Mouse (Mus musculus): ENCODE results near the gene Sar1a. TPM values are rescaled to one million over a fixed set of nuclear protein-coding genes. Genes with fewer than 3 reads are reported as not detected.

The Sar1a gene
- polyA plus RNA-seq, 1 experiment from 2014 or later = 66.5 TPM

GRCm38 (mm10) chr10:61736671-61737078 lies 56.6 kb downstream of the Sar1a start:
- ATAC-seq (ENCODE audit: insufficient read depth) = no peak
- H3K4me3 ChIP-seq (replicated peaks) = no peak overlapping the region
- WGBS (ENCODE audit: insufficient replicate concordance) = 74% methylated on average over 10 of the region's 10 CpGs
- H3K4me2 ChIP-seq = no peak overlapping the region
- no peak overlapping the region for H3K9ac ChIP-seq
- H3K9me3 ChIP-seq (replicated peaks) = no peaks in the 10 kb centered on the region
- H3K4me1 ChIP-seq (replicated peaks) = no peaks in the 10 kb centered on the region
- H3K27me3 ChIP-seq = no peaks in the 10 kb centered on the region
- no peak overlapping the region for H3K27ac ChIP-seq (replicated peaks)
- H3K36me3 ChIP-seq (replicated peaks) = no peaks in the 10 kb centered on the region

- no peaks in the 10 kb centered on the region for H3K36me3 ChIP-seq (replicated peaks)
- no peaks in the 10 kb centered on the region for H3K4me1 ChIP-seq (replicated peaks)
- ATAC-seq (ENCODE audit: insufficient read depth) = no peak
- H3K4me2 ChIP-seq = no peak overlapping the region
- no peaks in the 10 kb centered on the region for H3K27me3 ChIP-seq
- no peaks in the 10 kb centered on the region for H3K9me3 ChIP-seq (replicated peaks)
- no peak overlapping the region for H3K27ac ChIP-seq (replicated peaks)
- no peak overlapping the region for H3K4me3 ChIP-seq (replicated peaks)
- 57% methylated on average over 1 of the region's 1 CpGs for WGBS (ENCODE audit: insufficient replicate concordance)
- H3K9ac ChIP-seq = no peak overlapping the region
Observed at GRCm38 (mm10) chr10:61737537-61737936, 57.4 kb downstream of the Sar1a start.

- 68% methylated on average over 4 of the region's 4 CpGs for WGBS (ENCODE audit: insufficient replicate concordance)
- Histone ChIP-seq H3K27me3 (no peaks in the 10 kb centered on the region), H3K4me2 (no peak overlapping the region), H3K36me3 (replicated peaks) (no peaks in the 10 kb centered on the region), H3K4me3 (replicated peaks) (no peak overlapping the region), H3K27ac (replicated peaks) (no peak overlapping the region), H3K4me1 (replicated peaks) (no peaks in the 10 kb centered on the region), H3K9ac (no peak overlapping the region), H3K9me3 (replicated peaks) (no peaks in the 10 kb centered on the region)
- ATAC-seq (ENCODE audit: insufficient read depth) = no peak
Observed at GRCm38 (mm10) chr10:61738126-61738525, 58.0 kb downstream of the Sar1a start.

GRCm38 (mm10) chr10:61741306-61741705 lies 61.2 kb downstream of the Sar1a start:
- Histone ChIP-seq H3K4me1 (replicated peaks) (no peaks in the 10 kb centered on the region), H3K4me3 (replicated peaks) (no peak overlapping the region), H3K27ac (replicated peaks) (no peak overlapping the region), H3K9me3 (replicated peaks) (no peaks in the 10 kb centered on the region), H3K4me2 (no peak overlapping the region), H3K36me3 (replicated peaks) (no peaks in the 10 kb centered on the region), H3K27me3 (no peaks in the 10 kb centered on the region), H3K9ac (no peak overlapping the region)
- 35% methylated on average over 1 of the region's 1 CpGs for WGBS (ENCODE audit: insufficient replicate concordance)
- ATAC-seq (ENCODE audit: insufficient read depth) = no peak

GRCm38 (mm10) chr10:61741873-61742272 lies 61.8 kb downstream of the Sar1a start:
- ATAC-seq (ENCODE audit: insufficient read depth) = no peak
- no peaks in the 10 kb centered on the region for H3K27me3 ChIP-seq
- H3K36me3 ChIP-seq (replicated peaks) = no peaks in the 10 kb centered on the region
- no peak overlapping the region for H3K4me3 ChIP-seq (replicated peaks)
- no peaks in the 10 kb centered on the region for H3K4me1 ChIP-seq (replicated peaks)
- no peak overlapping the region for H3K27ac ChIP-seq (replicated peaks)
- no peak overlapping the region for H3K9ac ChIP-seq
- H3K4me2 ChIP-seq = no peak overlapping the region
- 63% methylated on average over 4 of the region's 4 CpGs for WGBS (ENCODE audit: insufficient replicate concordance)
- H3K9me3 ChIP-seq (replicated peaks) = no peaks in the 10 kb centered on the region

GRCm38 (mm10) chr10:61742336-61742735 lies 62.2 kb downstream of the Sar1a start:
- no peaks in the 10 kb centered on the region for H3K4me1 ChIP-seq (replicated peaks)
- H3K27ac ChIP-seq (replicated peaks) = no peak overlapping the region
- no peaks in the 10 kb centered on the region for H3K9me3 ChIP-seq (replicated peaks)
- 72% methylated on average over 8 of the region's 8 CpGs for WGBS (ENCODE audit: insufficient replicate concordance)
- no peak overlapping the region for H3K4me3 ChIP-seq (replicated peaks)
- no peaks in the 10 kb centered on the region for H3K27me3 ChIP-seq
- H3K4me2 ChIP-seq = no peak overlapping the region
- no peak for ATAC-seq (ENCODE audit: insufficient read depth)
- H3K9ac ChIP-seq = no peak overlapping the region
- H3K36me3 ChIP-seq (replicated peaks) = no peaks in the 10 kb centered on the region

Other genes starting within 250 kb of the Sar1a start
- gene Eif4ebp2, start 227.6 kb upstream of the Sar1a start, polyA plus RNA-seq (2015; fragmentation: Nextera tagmentation; extraction: Ambion mirVana) = 44.1 and 53.5 TPM in 2 replicates
- gene Lrrc20, start 204.5 kb upstream of the Sar1a start, polyA plus RNA-seq (2015; fragmentation: Nextera tagmentation; extraction: Ambion mirVana) = 5.8 and 6.1 TPM in 2 replicates
- not detected in 2 replicates for gene Npffr1, start 84.8 kb upstream of the Sar1a start, polyA plus RNA-seq (2015; fragmentation: Nextera tagmentation; extraction: Ambion mirVana)
- gene Ppa1, start 31.7 kb upstream of the Sar1a start, polyA plus RNA-seq (2015; fragmentation: Nextera tagmentation; extraction: Ambion mirVana) = 91.9 and 92.6 TPM in 2 replicates
- 17.6 and 22.1 TPM in 2 replicates for gene Tysnd1, start 15.2 kb downstream of the Sar1a start, polyA plus RNA-seq (2015; fragmentation: Nextera tagmentation; extraction: Ambion mirVana)
- 4.4 TPM in 2 replicates for gene Aifm2, start 35.0 kb downstream of the Sar1a start, polyA plus RNA-seq (2015; fragmentation: Nextera tagmentation; extraction: Ambion mirVana)
- 3.5 and 4.2 TPM in 2 replicates for gene H2afy2, start 103.8 kb downstream of the Sar1a start, polyA plus RNA-seq (2015; fragmentation: Nextera tagmentation; extraction: Ambion mirVana)

Data from liver, embryonic 15.5 days (tissue).